Mouse (Mus musculus) effector memory CD4-positive, alpha-beta T cell, adult 5 months (primary cell): ENCODE data around the gene Arl14ep. TPM values are rescaled to one million over a fixed set of nuclear protein-coding genes. Genes with fewer than 3 reads are reported as not detected.

ENCODE experiments used
- polyA plus RNA-seq: library from polyadenylated mRNA; unstranded; fragments of 100-300 nt; shearing (Covaris generic); gene quantifications from one replicate; pipeline ENCODE4 v1.2.1, GENCODE M21; 2017

Gene Arl14ep
- 13.6 TPM for polyA plus RNA-seq

DNA sequence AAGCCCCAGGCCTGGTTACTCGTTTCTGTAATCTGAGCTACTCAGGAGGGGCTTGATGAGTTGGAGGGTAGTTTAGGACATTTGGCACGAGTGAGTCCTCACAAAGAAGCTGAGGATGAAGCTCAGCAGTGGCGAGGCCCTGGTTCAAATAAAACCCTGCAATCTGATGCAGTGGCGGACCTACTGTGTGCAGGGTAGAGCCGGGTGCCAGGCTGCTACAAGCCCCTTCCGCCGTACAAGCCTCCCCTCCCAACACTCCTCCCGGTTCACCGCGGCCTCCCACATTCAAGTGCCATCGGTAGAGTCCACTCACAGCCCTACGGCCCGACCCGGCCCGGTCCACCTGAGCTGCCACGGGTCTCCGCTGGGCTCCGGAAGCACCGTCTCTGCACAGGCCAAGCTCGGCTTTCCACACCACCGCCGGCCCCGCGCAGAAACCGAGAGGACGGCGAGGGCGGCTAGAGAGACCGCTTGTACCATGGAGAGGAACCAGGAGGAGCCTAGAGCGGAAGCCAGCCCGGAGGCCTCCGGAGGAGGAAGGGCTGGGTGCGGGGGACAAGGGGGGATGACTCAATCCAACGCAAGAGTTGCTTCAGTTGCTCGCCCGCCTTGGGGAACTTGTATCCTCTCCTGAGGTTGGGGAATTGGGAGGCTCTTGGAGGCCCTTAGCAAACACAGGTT, at the start of gene Arl14ep:
Arl14ep (minus strand) TSS at position 466 of the 681 bp plus-strand sequence.

Other genes with a start within 250 kb of the Arl14ep start
- gene Fshb, start 85.2 kb upstream of the Arl14ep start, polyA plus RNA-seq, result not detected